Mouse (Mus musculus): Measurements from ENCODE around the gene Bloc1s5.

DNA sequence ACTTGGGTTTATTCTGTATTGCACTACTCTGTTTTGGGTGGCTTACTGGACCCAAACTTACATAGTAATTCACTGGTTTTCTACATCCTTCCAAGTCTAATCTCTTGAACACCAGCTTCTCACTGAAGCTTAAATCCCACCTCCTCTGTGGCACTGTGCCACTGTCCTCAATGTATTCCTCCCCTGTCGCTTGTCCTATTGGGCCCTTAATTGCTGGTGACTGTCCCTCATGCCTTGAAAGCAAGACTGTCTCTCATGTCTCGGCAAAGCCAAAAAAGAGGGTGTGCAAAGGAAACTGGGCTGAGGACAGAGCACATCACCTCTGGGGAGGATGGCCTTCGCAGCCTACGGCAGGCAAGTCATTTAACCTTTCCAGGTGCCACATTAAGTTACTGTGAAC is 23.0 kb upstream of the Bloc1s5 start:
- TF ChIP-seq CTCF (IDR thresholded peaks at IDR 0.05; ENCODE audit: extremely low read depth, insufficient read depth, low read length) (no peak), POLR2A (IDR thresholded peaks at IDR 0.05; ENCODE audit: extremely low read depth, insufficient read depth, low read length) (no peak)
